Mouse (Mus musculus): Measurements from ENCODE around the gene Tnfrsf14. TPM values are rescaled to one million over a fixed set of nuclear protein-coding genes. Genes with fewer than 3 reads are reported as not detected.

Gene Tnfrsf14
- total and polyA plus RNA-seq, 3 experiments = 8.2 to 13.4 TPM; not detected in 1

- Histone ChIP-seq H3K9me3 (replicated peaks; ENCODE audit: insufficient read depth, low read length) (no peaks in the 10 kb centered on the region), H3K36me3 (ENCODE audit: control insufficient read depth in 1 of 2, insufficient read depth in 2 of 2, low read length in 2 of 2) (no peaks in the 10 kb centered on the region), H3K9ac (ENCODE audit: control insufficient read depth, low read depth, low read length, poor library complexity, severe bottlenecking) (no peak overlapping the region), H3K27ac (ENCODE audit: control insufficient read depth, low read depth, low read length) (no peak overlapping the region), H3K27me3 (ENCODE audit: control insufficient read depth in 1 of 2, insufficient read depth in 2 of 2, low read length in 2 of 2) (no peaks in the 10 kb centered on the region; a peak in 1 of 4 replicates), H3K4me1 (ENCODE audit: control insufficient read depth in 1 of 2, insufficient read depth in 2 of 2, low read length in 2 of 2) (no peaks in the 10 kb centered on the region), H3K4me3 (ENCODE audit: control insufficient read depth in 1 of 2, insufficient read depth in 1 of 2, low read depth in 2 of 2, low read length in 2 of 2) (no peak overlapping the region), H3K79me2 (ENCODE audit: control insufficient read depth, insufficient read depth, low read length, poor library complexity) (no peaks in the 10 kb centered on the region)
- no peak for TF ChIP-seq ELF1 (IDR thresholded peaks at IDR 0.05; ENCODE audit: low read depth, low read length)
- no peak for TF ChIP-seq MYB (IDR thresholded peaks at IDR 0.05; ENCODE audit: low read depth, low read length)
- no peak for TF ChIP-seq NRF1 (IDR thresholded peaks at IDR 0.05; ENCODE audit: insufficient read depth, low read depth, low read length, poor library complexity, severe bottlenecking)
- no peak for TF ChIP-seq MAX (IDR thresholded peaks at IDR 0.05; ENCODE audit: low read length)
- DNase-seq (ENCODE audit: low read depth, low spot score) = no peak
Measured at GRCm38 (mm10) chr4:154873186-154873585, 55.2 kb downstream of the Tnfrsf14 start.

Other genes starting within 250 kb of the Tnfrsf14 start
- not detected in 2 replicates for gene Ttc34, start 91.1 kb downstream of the Tnfrsf14 start, total RNA-seq (2012; rRNA removed)
- gene Ttc34, start 91.1 kb downstream of the Tnfrsf14 start, polyA plus RNA-seq (2012; ENCODE audit: insufficient read depth in 1 of 2, insufficient read length in 2 of 2, low read depth in 1 of 2, low replicate concordance in 2 of 2, missing spikeins in 1 of 2) = not detected
- 0.08 TPM in 1 of 2 replicates, not detected in the other for gene Mmel1, start 59.0 kb downstream of the Tnfrsf14 start, total RNA-seq (2012; rRNA removed)
- under 1 TPM in 1 of 2 experiments, not detected in 1; 0.07 TPM for gene Mmel1, start 59.0 kb downstream of the Tnfrsf14 start, polyA plus RNA-seq (2012; ENCODE audit: insufficient read depth in 1 of 2, insufficient read length in 2 of 2, low read depth in 1 of 2, low replicate concordance in 2 of 2, missing spikeins in 1 of 2)
- gene Fam213b, start 29.4 kb downstream of the Tnfrsf14 start, total RNA-seq (2012; rRNA removed) = not detected in 2 replicates
- gene Fam213b, start 29.4 kb downstream of the Tnfrsf14 start, polyA plus RNA-seq (2012; ENCODE audit: insufficient read depth in 1 of 2, insufficient read length in 2 of 2, low read depth in 1 of 2, low replicate concordance in 2 of 2, missing spikeins in 1 of 2) = not detected
- gene Hes5, start 32.4 kb upstream of the Tnfrsf14 start, total RNA-seq (2012; rRNA removed) = not detected in 2 replicates
- gene Hes5, start 32.4 kb upstream of the Tnfrsf14 start, polyA plus RNA-seq (2012; ENCODE audit: insufficient read depth in 1 of 2, insufficient read length in 2 of 2, low read depth in 1 of 2, low replicate concordance in 2 of 2, missing spikeins in 1 of 2) = not detected
- gene Pank4, start 35.6 kb upstream of the Tnfrsf14 start, total RNA-seq (2012; rRNA removed) = 31.2 and 38.4 TPM in 2 replicates
- 10 to 100 TPM in 1 of 2 experiments, not detected in 1; 55.5 TPM for gene Pank4, start 35.6 kb upstream of the Tnfrsf14 start, polyA plus RNA-seq (2012; ENCODE audit: insufficient read depth in 1 of 2, insufficient read length in 2 of 2, low read depth in 1 of 2, low replicate concordance in 2 of 2, missing spikeins in 1 of 2)
- 0.62 and 0.85 TPM in 2 replicates for gene Plch2, start 128.2 kb upstream of the Tnfrsf14 start, total RNA-seq (2012; rRNA removed)
- 1 to 10 TPM in 1 of 2 experiments, not detected in 1; 1.1 TPM for gene Plch2, start 128.2 kb upstream of the Tnfrsf14 start, polyA plus RNA-seq (2012; ENCODE audit: insufficient read depth in 1 of 2, insufficient read length in 2 of 2, low read depth in 1 of 2, low replicate concordance in 2 of 2, missing spikeins in 1 of 2)
- gene Pex10, start 138.5 kb upstream of the Tnfrsf14 start, total RNA-seq (2012; rRNA removed) = 15.8 and 15.9 TPM in 2 replicates
- gene Pex10, start 138.5 kb upstream of the Tnfrsf14 start, polyA plus RNA-seq (2012; ENCODE audit: insufficient read depth in 1 of 2, insufficient read length in 2 of 2, low read depth in 1 of 2, low replicate concordance in 2 of 2, missing spikeins in 1 of 2) = 10 to 100 TPM in 1 of 2 experiments, not detected in 1; 21.8 TPM
- 119 and 140 TPM in 2 replicates for gene Rer1, start 157.8 kb upstream of the Tnfrsf14 start, total RNA-seq (2012; rRNA removed)
- 100 to 1,000 TPM; 114 to 379 TPM for gene Rer1, start 157.8 kb upstream of the Tnfrsf14 start, polyA plus RNA-seq (2012; ENCODE audit: insufficient read depth in 1 of 2, insufficient read length in 2 of 2, low read depth in 1 of 2, low replicate concordance in 2 of 2, missing spikeins in 1 of 2)
- gene Morn1, start 158.0 kb upstream of the Tnfrsf14 start, total RNA-seq (2012; rRNA removed) = 3.0 and 4.4 TPM in 2 replicates
- gene Morn1, start 158.0 kb upstream of the Tnfrsf14 start, polyA plus RNA-seq (2012; ENCODE audit: insufficient read depth in 1 of 2, insufficient read length in 2 of 2, low read depth in 1 of 2, low replicate concordance in 2 of 2, missing spikeins in 1 of 2) = 1 to 10 TPM in 1 of 2 experiments, not detected in 1; 4.1 TPM

All from MEL (cell line).